Mouse (Mus musculus): ENCODE data around the gene Cfap69. TPM values are rescaled to one million over a fixed set of nuclear protein-coding genes. Genes with fewer than 3 reads are reported as not detected.

Cfap69 gene
- total RNA-seq, 2 experiments from 2014 or later: 7.5 to 10.9 TPM

Other genes with a start within 250 kb of the Cfap69 start
- gene Cdk14, start 243.9 kb downstream of the Cfap69 start, total RNA-seq (2021): 10 to 100 TPM; 10.0 to 10.6 TPM
- not detected for gene 1700015F17Rik, start 185.1 kb downstream of the Cfap69 start, total RNA-seq (2021)
- gene Cldn12, start 149.3 kb downstream of the Cfap69 start, total RNA-seq (2021): 10 to 100 TPM; 15.0 to 23.7 TPM
- 10 to 100 TPM; 12.5 to 15.8 TPM for gene Gtpbp10, start 104.7 kb downstream of the Cfap69 start, total RNA-seq (2021)
- gene Gm8773, start 90.4 kb downstream of the Cfap69 start, total RNA-seq (2021): not detected
- 10 to 100 TPM; 46.3 to 57.0 TPM for gene Steap2, start 30.3 kb upstream of the Cfap69 start, total RNA-seq (2021)
- 10 to 100 TPM; 30.6 to 41.3 TPM for gene Steap1, start 85.1 kb upstream of the Cfap69 start, total RNA-seq (2021)

All from adrenal gland, postnatal 36 days (tissue).